Mouse (Mus musculus) MEL (cell line): Measurements from ENCODE around the gene Lypd4. TPM values are rescaled to one million over a fixed set of nuclear protein-coding genes. Genes with fewer than 3 reads are reported as not detected.
A peak's percentile ranks its signal among the peaks of the same experiment; 100 is the strongest.

Source experiments
- DNase-seq: peaks from one replicate; pipeline ENCODE4 v3.0.0; 2011; ENCODE audit warnings: low read depth, low spot score
- H3K27ac ChIP-seq: 2 replicates; pipeline ENCODE4 v1.5.1; 2012; ENCODE audit warnings: low read depth, mild to moderate bottlenecking, control low read depth, low read length, moderate library complexity; ENCODE audit not compliant: control insufficient read depth
- H3K27me3 ChIP-seq, 2 experiments: fragments of 150-350 bp in 1 of 2; sonication (generic) in 1 of 2; 2 replicates each; pipeline ENCODE4 v1.6.1; 2012; ENCODE audit warnings: low read length in 2 of 2, mild to moderate bottlenecking in 2 of 2, improper control_type of control experiment in 1 of 2, moderate library complexity in 1 of 2; ENCODE audit not compliant: insufficient read depth in 2 of 2, control insufficient read depth in 1 of 2
- H3K36me3 ChIP-seq, 2 experiments: 2 replicates each; pipeline ENCODE4 v1.6.1; 2012 to 2014; ENCODE audit warnings: low read length in 2 of 2, improper control_type of control experiment in 1 of 2, inconsistent platforms in 1 of 2, mild to moderate bottlenecking in 1 of 2; ENCODE audit not compliant: insufficient read depth in 2 of 2, control insufficient read depth in 1 of 2
- H3K4me1 ChIP-seq, 2 experiments: fragments of 150-350 bp in 1 of 2; sonication (generic) in 1 of 2; 2 replicates each; pipeline ENCODE4 v1.6.1; 2012; ENCODE audit warnings: low read length in 2 of 2, improper control_type of control experiment in 1 of 2, mild to moderate bottlenecking in 1 of 2; ENCODE audit not compliant: insufficient read depth in 2 of 2, control insufficient read depth in 1 of 2
- H3K4me3 ChIP-seq, 2 experiments: fragments of 150-350 bp in 1 of 2; sonication (generic) in 1 of 2; 2 replicates each; pipeline ENCODE4 v1.5.1; 2012; ENCODE audit warnings: low read depth in 2 of 2, low read length in 2 of 2, mild to moderate bottlenecking in 2 of 2, moderate library complexity in 2 of 2, control low read depth in 1 of 2, improper control_type of control experiment in 1 of 2; ENCODE audit not compliant: control insufficient read depth in 1 of 2, insufficient read depth in 1 of 2
- H3K79me2 ChIP-seq: 2 replicates; pipeline ENCODE4 v1.6.1; 2012; ENCODE audit warnings: mild to moderate bottlenecking, low read length, moderate library complexity; ENCODE audit not compliant: control insufficient read depth, poor library complexity, insufficient read depth
- H3K9ac ChIP-seq: 2 replicates; pipeline ENCODE4 v1.6.1; 2012; ENCODE audit warnings: low read depth, mild to moderate bottlenecking, control low read depth, low read length, moderate library complexity; ENCODE audit not compliant: control insufficient read depth, poor library complexity, severe bottlenecking
- H3K9me3 ChIP-seq: fragments of 150-350 bp; sonication (generic); replicated peaks from 2 replicates; pipeline ENCODE4 v1.6.1; 2012; ENCODE audit warnings: mild to moderate bottlenecking, low read length, improper control_type of control experiment, moderate library complexity; ENCODE audit not compliant: insufficient read depth
- ELF1 ChIP-seq: IDR thresholded peaks from 2 replicates; pipeline ENCODE4 v1.6.1; 2014; ENCODE audit warnings: low read depth, mild to moderate bottlenecking, inconsistent platforms, low read length, improper control_type of control experiment, moderate library complexity
- EP300 ChIP-seq, 2 experiments: IDR thresholded peaks; 2 replicates each; pipeline ENCODE4 v1.6.1; 2011; ENCODE audit warnings: improper control_type of control experiment in 2 of 2, low read length in 2 of 2, low read depth in 1 of 2, mild to moderate bottlenecking in 1 of 2
- ETS1 ChIP-seq: IDR thresholded peaks from 2 replicates; pipeline ENCODE4 v1.6.1; 2012; ENCODE audit warnings: low read depth, mild to moderate bottlenecking, inconsistent platforms, low read length, improper control_type of control experiment, moderate library complexity
- GABPA ChIP-seq: IDR thresholded peaks from 2 replicates; pipeline ENCODE4 v1.6.1; 2012; ENCODE audit warnings: low read depth, mild to moderate bottlenecking, inconsistent platforms, low read length, improper control_type of control experiment, moderate library complexity
- JUND ChIP-seq: IDR thresholded peaks from 2 replicates; pipeline ENCODE4 v1.6.1; 2011; ENCODE audit warnings: low read depth, mild to moderate bottlenecking, improper control_type of control experiment, low read length
- MAX ChIP-seq: IDR thresholded peaks from 2 replicates; pipeline ENCODE4 v1.6.1; 2011; ENCODE audit warnings: low read length, improper control_type of control experiment
- MXI1 ChIP-seq: IDR thresholded peaks from 2 replicates; pipeline ENCODE4 v1.6.1; 2011; ENCODE audit warnings: mild to moderate bottlenecking, low read depth, low read length, improper control_type of control experiment
- NELFE ChIP-seq: IDR thresholded peaks from 2 replicates; pipeline ENCODE4 v1.6.1; 2011; ENCODE audit warnings: low read depth, low read length, improper control_type of control experiment
- NRF1 ChIP-seq: IDR thresholded peaks from 2 replicates; pipeline ENCODE4 v1.6.1; 2014; ENCODE audit warnings: low read depth, mild to moderate bottlenecking, inconsistent platforms, low read length, improper control_type of control experiment, moderate library complexity; ENCODE audit not compliant: poor library complexity, insufficient read depth, severe bottlenecking
- POLR2A ChIP-seq, 2 experiments: IDR thresholded peaks; 2 replicates each; pipeline ENCODE4 v1.6.1; 2011 to 2012; ENCODE audit warnings: low read length in 2 of 2, mild to moderate bottlenecking in 2 of 2, control low read depth in 1 of 2, improper control_type of control experiment in 1 of 2, low read depth in 1 of 2, moderate library complexity in 1 of 2; ENCODE audit not compliant: control insufficient read depth in 1 of 2, insufficient read depth in 1 of 2, poor library complexity in 1 of 2
- TCF12 ChIP-seq: IDR thresholded peaks from 2 replicates; pipeline ENCODE4 v1.6.1; 2014; ENCODE audit warnings: low read depth, mild to moderate bottlenecking, inconsistent platforms, low read length, improper control_type of control experiment, moderate library complexity
- USF2 ChIP-seq, 2 experiments: IDR thresholded peaks; 2 replicates each; pipeline ENCODE4 v1.6.1; 2011 to 2012; ENCODE audit warnings: improper control_type of control experiment in 2 of 2, low read length in 2 of 2, borderline replicate concordance in 1 of 2, inconsistent platforms in 1 of 2, low read depth in 1 of 2, mild to moderate bottlenecking in 1 of 2; ENCODE audit not compliant: insufficient read depth in 1 of 2
- ZMIZ1 ChIP-seq: IDR thresholded peaks from 2 replicates; pipeline ENCODE4 v1.6.1; 2012; ENCODE audit warnings: low read depth, mild to moderate bottlenecking, inconsistent platforms, low read length, improper control_type of control experiment, moderate library complexity
- ZNF384 ChIP-seq: IDR thresholded peaks from 2 replicates; pipeline ENCODE4 v1.6.1; 2012; ENCODE audit warnings: low read depth, mild to moderate bottlenecking, inconsistent platforms, low read length, improper control_type of control experiment
- polyA plus RNA-seq, 2 experiments: library from polyadenylated mRNA; stranded (reverse) in 1 of 2; unstranded in 1 of 2; fragments of >175 nt in 1 of 2; fragments of >200 nt in 1 of 2; gene quantifications; 2 replicates each; pipeline versions ENCODE4 v1.2.1 to v1.2.4; 2012; ENCODE audit warnings: low replicate concordance in 2 of 2, low read depth in 1 of 2; ENCODE audit not compliant: insufficient read length in 2 of 2, insufficient read depth in 1 of 2, missing spikeins in 1 of 2
- total RNA-seq: library from RNA; depleted of rRNA; stranded (reverse); fragments of 300-350 nt; gene quantifications from 2 replicates; pipeline ENCODE4 v1.2.3, GENCODE M21; 2012

Gene Lypd4
- total and polyA plus RNA-seq, 3 experiments = not detected

DNA sequence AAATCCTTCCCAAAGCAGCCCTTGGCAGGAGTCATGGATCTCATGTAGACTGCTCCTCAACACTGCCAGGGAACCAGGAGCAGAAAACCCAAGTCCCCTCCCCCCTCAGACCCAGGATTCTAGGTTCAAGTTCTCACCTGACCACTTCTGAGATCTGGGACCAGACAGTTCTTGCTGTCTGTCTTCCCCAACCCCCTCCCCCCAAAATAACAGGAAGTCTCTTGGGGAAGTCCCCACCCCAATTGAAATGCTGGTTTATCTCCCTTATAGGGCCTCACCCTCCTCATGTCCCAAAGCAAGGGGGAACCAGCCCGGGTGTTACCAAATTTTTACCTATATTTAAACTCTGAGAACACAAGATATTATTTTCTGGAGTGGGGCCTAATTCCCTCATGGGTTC is 32.1 kb upstream of the Lypd4 start (continued):
- no peak for TF ChIP-seq POLR2A (IDR thresholded peaks at IDR 0.05; ENCODE audit: control insufficient read depth in 1 of 2, insufficient read depth in 1 of 2, low read depth in 1 of 2, low read length in 2 of 2, poor library complexity in 1 of 2)
- no peak; the same call in 1 of the 2 replicates for TF ChIP-seq MXI1

DNA sequence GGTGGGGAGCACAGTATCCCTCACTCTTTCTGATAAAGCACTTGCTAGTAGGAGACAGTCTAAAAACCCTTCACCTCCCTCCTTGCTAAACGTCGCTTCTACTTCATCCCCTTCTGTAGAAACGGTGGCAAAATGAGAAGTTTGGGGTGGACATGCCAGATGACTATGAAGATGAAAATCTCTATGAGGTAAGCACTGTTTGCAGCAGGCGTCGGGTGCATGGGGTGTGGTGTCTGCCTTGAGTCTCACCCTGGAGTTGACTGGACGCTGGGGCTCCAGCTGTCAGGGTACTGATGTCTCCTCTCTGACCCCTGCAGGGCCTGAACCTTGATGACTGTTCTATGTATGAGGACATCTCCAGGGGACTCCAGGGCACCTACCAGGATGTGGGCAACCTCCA is 31.4 kb upstream of the Lypd4 start:
- Histone ChIP-seq H3K4me3 (no peak overlapping the region), H3K4me1 (peaks cover 0 to 30% of the 10 kb centered on the region in 2 experiments; a peak in 2 of 4 replicates), H3K9ac (peak overlapping the region; percentile 13), H3K27ac (peak overlapping the region; percentile 78), H3K79me2 (peaks cover 26% of the 10 kb centered on the region), H3K27me3 (no peaks in the 10 kb centered on the region), H3K9me3 (no peaks in the 10 kb centered on the region), H3K36me3 (peaks cover 0 to 19% of the 10 kb centered on the region in 2 experiments; a peak in 3 of 4 replicates)
- TF ChIP-seq EP300 (IDR thresholded peaks at IDR 0.05; ENCODE audit: low read depth in 1 of 2, low read length in 2 of 2) (0 out of 4 replicates have a peak, but pooled peaks of 1 of the 2 experiments have one; percentile 15), MXI1 (no peak), GABPA (no peak), ETS1 (peak; percentile 54; the same call in 1 of the 2 replicates), ELF1 (no peak)
- peak; percentile 59 for DNase-seq

DNA sequence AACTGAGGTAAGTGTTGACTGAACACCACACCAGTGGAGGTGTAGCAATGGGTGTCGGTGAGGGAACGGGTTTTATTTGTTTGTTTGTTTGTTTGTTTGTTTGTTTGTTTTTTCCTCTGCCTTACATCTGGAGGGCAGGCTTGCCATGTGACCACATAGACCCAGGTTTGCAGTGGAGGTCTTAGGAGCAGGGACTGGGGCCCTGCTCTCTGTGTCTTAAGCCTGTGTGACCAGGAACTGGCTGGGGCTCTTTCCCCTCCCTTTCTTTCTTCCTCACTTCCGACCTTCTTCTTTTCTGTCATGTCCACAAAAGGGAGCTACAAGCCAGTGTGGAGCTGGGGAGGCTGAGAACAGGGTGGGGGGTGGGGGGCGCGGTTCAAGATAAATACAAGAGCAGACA is 28.2 kb upstream of the Lypd4 start:
- Histone ChIP-seq H3K79me2 (peaks cover 2% of the 10 kb centered on the region; the same call in 1 of the 2 replicates), H3K27ac (no peak overlapping the region), H3K4me3 (no peak overlapping the region), H3K9me3 (no peaks in the 10 kb centered on the region), H3K9ac (no peak overlapping the region), H3K27me3 (no peaks in the 10 kb centered on the region), H3K4me1 (peaks cover 0 to 16% of the 10 kb centered on the region in 2 experiments; a peak in 2 of 4 replicates), H3K36me3 (peaks cover 0 to 12% of the 10 kb centered on the region in 2 experiments; a peak in 2 of 4 replicates)
- TF ChIP-seq EP300 (IDR thresholded peaks at IDR 0.05; ENCODE audit: low read depth in 1 of 2, low read length in 2 of 2) (no peak), ETS1 (no peak), TCF12 (no peak), NELFE (no peak), MAX (no peak), MXI1 (no peak), GABPA (no peak), JUND (no peak), ZMIZ1 (no peak), USF2 (IDR thresholded peaks at IDR 0.05; ENCODE audit: borderline replicate concordance in 1 of 2, insufficient read depth in 1 of 2, low read depth in 1 of 2, low read length in 2 of 2) (no peak), ELF1 (no peak), NRF1 (no peak), ZNF384 (no peak)
- no peak for DNase-seq
